Mouse (Mus musculus): Measurements from ENCODE around the gene Utp18. TPM values are rescaled to one million over a fixed set of nuclear protein-coding genes. Genes with fewer than 3 reads are reported as not detected.

Utp18 gene
- 21.6 and 29.7 TPM in 2 replicates for polyA plus RNA-seq (2012; ENCODE audit: low replicate concordance)

GRCm38 (mm10) chr11:93885572-93886410 lies at the start of gene Utp18, which contains the start of gene Mbtd1:
Gene Utp18 (minus strand): TSS chr11:93885766.
Gene Mbtd1 (plus strand): TSS chr11:93885852.

Other genes starting within 250 kb of the Utp18 start
- gene Mbtd1, start 86 bp upstream of the Utp18 start, polyA plus RNA-seq (2012; ENCODE audit: low replicate concordance), result 9.6 and 12.5 TPM in 2 replicates
- 41.6 and 50.9 TPM in 2 replicates for gene Nme2, start 70.5 kb upstream of the Utp18 start, polyA plus RNA-seq (2012; ENCODE audit: low replicate concordance)
- gene Gm20390, start 82.5 kb upstream of the Utp18 start, polyA plus RNA-seq (2012; ENCODE audit: low replicate concordance), result 98.3 and 101 TPM in 2 replicates
- gene Nme1, start 82.8 kb upstream of the Utp18 start, polyA plus RNA-seq (2012; ENCODE audit: low replicate concordance), result 61.4 and 103 TPM in 2 replicates
- gene Spag9, start 110.3 kb upstream of the Utp18 start, polyA plus RNA-seq (2012; ENCODE audit: low replicate concordance), result 13.5 and 25.4 TPM in 2 replicates